Mouse (Mus musculus): ENCODE results near the gene Slc20a1. TPM values are rescaled to one million over a fixed set of nuclear protein-coding genes. Genes with fewer than 3 reads are reported as not detected.

The Slc20a1 gene
- 8.9 TPM in 2 replicates for polyA plus RNA-seq (2015; fragmentation: Nextera tagmentation; extraction: Ambion mirVana)

DNA sequence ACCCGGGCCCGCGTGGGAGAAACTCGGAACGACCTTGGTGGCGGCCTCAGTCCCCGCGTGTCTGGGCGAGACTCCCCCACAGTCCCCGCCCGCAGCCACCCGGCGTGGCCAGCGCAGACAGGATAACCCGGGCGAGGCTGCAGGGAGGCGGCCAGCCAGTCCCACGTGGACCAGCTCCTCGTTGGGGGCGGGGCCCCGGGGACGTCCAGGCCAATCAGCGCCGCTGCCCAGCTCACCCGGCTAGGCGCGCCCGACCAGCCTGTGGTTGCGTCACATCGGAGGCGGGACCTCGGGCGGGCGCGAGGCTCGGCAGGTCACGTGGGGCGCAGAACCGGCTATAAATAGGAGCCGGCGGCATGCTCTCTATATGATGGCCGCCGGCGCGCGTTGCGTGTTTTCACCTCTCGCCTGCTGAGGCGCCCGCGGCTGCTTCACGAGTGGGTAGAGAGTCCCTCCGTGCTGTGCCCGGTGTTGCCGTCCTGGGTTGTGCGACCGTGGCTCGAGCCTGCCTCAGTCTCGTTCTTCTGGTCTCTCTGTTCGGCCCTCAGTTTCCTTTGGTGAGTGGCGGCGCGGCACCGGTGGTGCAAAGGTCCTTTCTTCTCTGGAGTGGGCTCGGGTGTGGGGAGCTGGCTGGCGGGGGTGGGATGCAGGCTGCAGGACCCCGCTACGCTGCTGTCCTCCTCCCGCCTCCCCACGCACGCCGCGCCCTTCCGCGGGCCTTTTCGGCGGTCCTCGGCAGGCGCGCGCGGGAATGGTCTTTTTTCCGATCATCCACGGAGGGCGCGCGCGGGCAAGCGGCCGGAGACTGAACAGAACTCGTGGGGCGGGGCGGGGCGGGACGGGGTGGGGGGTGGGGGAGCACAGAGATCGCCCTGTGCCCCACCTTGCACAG, at the start of gene Slc20a1:
Gene Slc20a1, plus strand, starts transcription at position 329 of the 892 bp plus-strand sequence.
- Histone ChIP-seq H3K4me3 (ENCODE audit: low read depth, low read length) (peak within 1 kb of the TSS; percentile 93), H3K4me1 (replicated peaks; ENCODE audit: control insufficient read depth, insufficient read depth) (no peaks in the 10 kb centered on the region; the same call in 1 of the 2 replicates), H3K36me3 (ENCODE audit: control insufficient read depth, insufficient read depth, low read length) (no peaks in the 10 kb centered on the region; the same call in 1 of the 2 replicates), H3K27me3 (ENCODE audit: control insufficient read depth, insufficient read depth, low read length) (no peaks in the 10 kb centered on the region), H3K9me3 (ENCODE audit: control insufficient read depth, low read length) (no peaks in the 10 kb centered on the region), H3K9ac (ENCODE audit: low read length) (peak within 1 kb of the TSS; percentile 88), H3K4me2 (replicated peaks; ENCODE audit: low read depth) (peak within 1 kb of the TSS; percentile 96), H3K27ac (replicated peaks) (peak within 1 kb of the TSS; percentile 90)
- under 1% methylated on average over 66 of the region's 96 CpGs for WGBS
- ATAC-seq (ENCODE audit: low FRiP score, low TSS enrichment), result peak; percentile 100
- DNase-seq (ENCODE audit: low spot score), result peak; percentile 99
- TF ChIP-seq CTCF (IDR thresholded peaks at IDR 0.05; ENCODE audit: low read depth) (peak; percentile 23; the same call in 1 of the 2 replicates), EP300 (optimal IDR thresholded peaks at IDR 0.05) (no peak)

DNA sequence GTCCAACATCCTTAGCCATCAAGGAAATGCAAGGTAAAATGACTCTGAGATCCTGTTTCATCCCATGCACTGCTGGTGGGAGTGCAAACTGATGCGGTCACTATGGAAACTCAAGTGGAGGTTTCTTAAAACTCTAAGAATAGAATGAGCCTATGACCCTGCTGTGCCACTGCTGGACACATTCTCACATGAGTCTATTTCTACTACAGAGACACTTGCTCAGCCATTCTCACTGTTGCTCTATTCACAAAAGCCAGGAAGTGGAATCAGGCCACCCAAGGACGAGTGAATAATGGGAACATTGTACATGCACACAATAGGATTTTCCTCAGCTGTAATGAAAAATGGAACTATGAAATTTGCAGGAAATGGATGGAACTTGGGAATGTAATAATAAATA, 49.7 kb upstream of the Slc20a1 start:
- H3K4me2 ChIP-seq (replicated peaks; ENCODE audit: low read depth), result no peak overlapping the region
- TF ChIP-seq EP300 (optimal IDR thresholded peaks at IDR 0.05) (no peak), CTCF (IDR thresholded peaks at IDR 0.05; ENCODE audit: low read depth) (no peak)
- DNase-seq (ENCODE audit: low spot score) (no peak), ATAC-seq (ENCODE audit: low FRiP score, low TSS enrichment) (no peak)
- WGBS, result 58% methylated on average over 2 of the region's 2 CpGs
- no peaks in the 10 kb centered on the region for H3K4me1 ChIP-seq (replicated peaks; ENCODE audit: control insufficient read depth, insufficient read depth)
- H3K27me3 ChIP-seq (ENCODE audit: control insufficient read depth, insufficient read depth, low read length), result no peaks in the 10 kb centered on the region
- no peaks in the 10 kb centered on the region for H3K9me3 ChIP-seq (ENCODE audit: control insufficient read depth, low read length)
- no peaks in the 10 kb centered on the region for H3K36me3 ChIP-seq (ENCODE audit: control insufficient read depth, insufficient read depth, low read length)
- H3K4me3 ChIP-seq (ENCODE audit: low read depth, low read length), result no peak overlapping the region
- no peak overlapping the region for H3K27ac ChIP-seq (replicated peaks)
- no peak overlapping the region for H3K9ac ChIP-seq (ENCODE audit: low read length)

DNA sequence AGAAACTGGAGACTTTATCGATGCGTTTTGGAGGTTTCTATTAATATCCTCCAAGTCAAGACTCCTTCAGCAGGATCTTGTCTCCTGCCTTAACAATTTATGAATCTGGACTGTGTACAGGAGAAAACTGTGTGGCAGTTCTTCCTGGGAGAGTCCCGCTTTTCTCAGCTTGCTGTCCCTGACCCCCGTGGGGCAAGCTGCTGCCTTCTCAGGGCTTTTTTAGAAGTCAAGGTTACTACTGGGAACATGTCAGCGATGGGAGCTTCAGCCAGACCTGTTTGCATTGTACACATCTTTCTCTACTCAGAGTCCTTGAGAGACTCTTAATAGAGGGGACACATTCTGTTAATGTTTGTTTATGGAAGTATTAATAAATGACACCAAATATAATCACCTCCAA, 48.2 kb upstream of the Slc20a1 start:
- H3K4me1 ChIP-seq (replicated peaks; ENCODE audit: control insufficient read depth, insufficient read depth), result no peaks in the 10 kb centered on the region
- no peaks in the 10 kb centered on the region for H3K9me3 ChIP-seq (ENCODE audit: control insufficient read depth, low read length)
- no peaks in the 10 kb centered on the region for H3K36me3 ChIP-seq (ENCODE audit: control insufficient read depth, insufficient read depth, low read length)
- no peak overlapping the region for H3K9ac ChIP-seq (ENCODE audit: low read length)
- H3K27me3 ChIP-seq (ENCODE audit: control insufficient read depth, insufficient read depth, low read length), result no peaks in the 10 kb centered on the region
- TF ChIP-seq EP300 (optimal IDR thresholded peaks at IDR 0.05) (no peak), CTCF (IDR thresholded peaks at IDR 0.05; ENCODE audit: low read depth) (no peak)
- no peak overlapping the region for H3K4me3 ChIP-seq (ENCODE audit: low read depth, low read length)
- H3K4me2 ChIP-seq (replicated peaks; ENCODE audit: low read depth), result no peak overlapping the region
- no peak overlapping the region for H3K27ac ChIP-seq (replicated peaks)
- WGBS, result 80% methylated on average over 5 of the region's 5 CpGs
- DNase-seq (ENCODE audit: low spot score), result no peak
- no peak for ATAC-seq (ENCODE audit: low FRiP score, low TSS enrichment)

DNA sequence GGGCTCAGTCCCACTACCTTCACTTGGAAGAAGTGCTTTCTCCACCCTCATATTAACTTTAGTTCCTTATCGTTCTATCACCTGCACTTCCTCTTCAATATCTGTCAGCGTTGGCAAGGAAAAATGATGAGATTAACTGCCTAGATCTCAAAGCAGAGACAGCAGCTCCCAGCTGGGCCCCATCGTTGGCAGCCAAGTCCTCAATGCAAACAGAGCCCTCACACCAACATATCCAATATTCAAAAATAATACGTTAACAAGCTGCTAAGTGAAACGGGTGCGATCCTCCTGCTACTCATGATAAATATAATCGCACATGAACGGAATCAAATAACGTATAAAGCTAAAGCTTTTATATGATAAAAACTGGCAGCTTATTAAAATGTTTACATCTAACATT, 47.5 kb upstream of the Slc20a1 start:
- H3K9ac ChIP-seq (ENCODE audit: low read length), result no peak overlapping the region
- DNase-seq (ENCODE audit: low spot score), result no peak
- no peaks in the 10 kb centered on the region for H3K4me1 ChIP-seq (replicated peaks; ENCODE audit: control insufficient read depth, insufficient read depth)
- H3K9me3 ChIP-seq (ENCODE audit: control insufficient read depth, low read length), result no peaks in the 10 kb centered on the region
- H3K27me3 ChIP-seq (ENCODE audit: control insufficient read depth, insufficient read depth, low read length), result no peaks in the 10 kb centered on the region
- TF ChIP-seq CTCF (IDR thresholded peaks at IDR 0.05; ENCODE audit: low read depth) (no peak), EP300 (optimal IDR thresholded peaks at IDR 0.05) (no peak)
- ATAC-seq (ENCODE audit: low FRiP score, low TSS enrichment), result no peak
- no peak overlapping the region for H3K4me3 ChIP-seq (ENCODE audit: low read depth, low read length)
- 53% methylated on average over 9 of the region's 9 CpGs for WGBS
- H3K27ac ChIP-seq (replicated peaks), result no peak overlapping the region
- H3K4me2 ChIP-seq (replicated peaks; ENCODE audit: low read depth), result no peak overlapping the region
- H3K36me3 ChIP-seq (ENCODE audit: control insufficient read depth, insufficient read depth, low read length), result no peaks in the 10 kb centered on the region

- no peaks in the 10 kb centered on the region for H3K9me3 ChIP-seq (ENCODE audit: control insufficient read depth, low read length)
- WGBS, result 76% methylated on average over 1 of the region's 1 CpGs
- H3K4me1 ChIP-seq (replicated peaks; ENCODE audit: control insufficient read depth, insufficient read depth), result no peaks in the 10 kb centered on the region
- no peak for ATAC-seq (ENCODE audit: low FRiP score, low TSS enrichment)
- DNase-seq (ENCODE audit: low spot score), result no peak
- no peaks in the 10 kb centered on the region for H3K36me3 ChIP-seq (ENCODE audit: control insufficient read depth, insufficient read depth, low read length)
- no peaks in the 10 kb centered on the region for H3K27me3 ChIP-seq (ENCODE audit: control insufficient read depth, insufficient read depth, low read length)
- no peak overlapping the region for H3K27ac ChIP-seq (replicated peaks)
- H3K9ac ChIP-seq (ENCODE audit: low read length), result no peak overlapping the region
- no peak overlapping the region for H3K4me3 ChIP-seq (ENCODE audit: low read depth, low read length)
- TF ChIP-seq EP300 (optimal IDR thresholded peaks at IDR 0.05) (no peak), CTCF (IDR thresholded peaks at IDR 0.05; ENCODE audit: low read depth) (peak; percentile 34; the same call in 1 of the 2 replicates)
- H3K4me2 ChIP-seq (replicated peaks; ENCODE audit: low read depth), result no peak overlapping the region
These were observed 45.8 kb upstream of the Slc20a1 start for GRCm38 (mm10) chr2:129152751-129153150.

GRCm38 (mm10) chr2:129164815-129165214, 33.7 kb upstream of the Slc20a1 start:
- H3K36me3 ChIP-seq (ENCODE audit: control insufficient read depth, insufficient read depth, low read length), result no peaks in the 10 kb centered on the region
- 68% methylated on average over 5 of the region's 5 CpGs for WGBS
- DNase-seq (ENCODE audit: low spot score), result no peak
- no peak overlapping the region for H3K4me3 ChIP-seq (ENCODE audit: low read depth, low read length)
- H3K27ac ChIP-seq (replicated peaks), result no peak overlapping the region
- no peak for ATAC-seq (ENCODE audit: low FRiP score, low TSS enrichment)
- H3K4me2 ChIP-seq (replicated peaks; ENCODE audit: low read depth), result no peak overlapping the region
- no peaks in the 10 kb centered on the region for H3K27me3 ChIP-seq (ENCODE audit: control insufficient read depth, insufficient read depth, low read length)
- H3K4me1 ChIP-seq (replicated peaks; ENCODE audit: control insufficient read depth, insufficient read depth), result no peaks in the 10 kb centered on the region
- no peaks in the 10 kb centered on the region for H3K9me3 ChIP-seq (ENCODE audit: control insufficient read depth, low read length)
- no peak overlapping the region for H3K9ac ChIP-seq (ENCODE audit: low read length)
- TF ChIP-seq CTCF (IDR thresholded peaks at IDR 0.05; ENCODE audit: low read depth), result no peak
- no peak for TF ChIP-seq EP300 (optimal IDR thresholded peaks at IDR 0.05)
